Mouse (Mus musculus) hindbrain, embryonic 12.5 days (tissue): Measurements from ENCODE around the gene Magi1. TPM values are rescaled to one million over a fixed set of nuclear protein-coding genes. Genes with fewer than 3 reads are reported as not detected.
"Not testable (repeated sequence)": the region's sequence is repeated elsewhere in the genome, so short reads cannot be mapped to it uniquely, and the experiment has no call there.

Experiments
- ATAC-seq: fragments of 200-750 bp; cut with Nextera tagmentation; 2 replicates; pipeline ENCODE4 v1.8.0; 2017; ENCODE audit warnings: moderate TSS enrichment; ENCODE audit not compliant: low FRiP score
- H3K27ac ChIP-seq: fragments of 300-500 bp; sonication (generic); 2 replicates; pipeline ENCODE4 v1.5.1; 2016; ENCODE audit warnings: mild to moderate bottlenecking
- H3K27me3 ChIP-seq: fragments of 300-500 bp; sonication (generic); 2 replicates; pipeline ENCODE4 v1.6.1; 2016; ENCODE audit warnings: mild to moderate bottlenecking
- H3K36me3 ChIP-seq: fragments of 300-500 bp; sonication (generic); 2 replicates; pipeline ENCODE4 v1.6.1; 2016; ENCODE audit warnings: mild to moderate bottlenecking
- H3K4me1 ChIP-seq: fragments of 300-500 bp; sonication (generic); 2 replicates; pipeline ENCODE4 v1.6.1; 2016
- H3K4me2 ChIP-seq: fragments of 300-500 bp; sonication (generic); replicated peaks from 2 replicates; pipeline ENCODE4 v1.6.1; 2016; ENCODE audit warnings: mild to moderate bottlenecking
- H3K4me3 ChIP-seq: fragments of 300-500 bp; sonication (generic); 2 replicates; pipeline ENCODE4 v1.5.1; 2016; ENCODE audit warnings: mild to moderate bottlenecking
- H3K9ac ChIP-seq: fragments of 300-500 bp; sonication (generic); 2 replicates; pipeline ENCODE4 v1.6.1; 2016; ENCODE audit warnings: mild to moderate bottlenecking, moderate library complexity
- H3K9me3 ChIP-seq: fragments of 300-500 bp; sonication (generic); replicated peaks from 2 replicates; pipeline ENCODE4 v1.6.1; 2016; ENCODE audit warnings: mild to moderate bottlenecking
- WGBS: fragments of 180-500 bp; shearing (Covaris S2); methylation state at CpG from one replicate; pipeline ENCODE4 v1.1.7; 2016; 5-methylcytosine and 5-hydroxymethylcytosine counted together
- polyA plus RNA-seq: library from polyadenylated mRNA; unstranded; fragments of >200 nt; fragmentation: Nextera tagmentation; extraction: Ambion mirVana; gene quantifications from 2 replicates; pipeline ENCODE4 v1.2.1, GENCODE M21; 2016

The Magi1 gene
- polyA plus RNA-seq, 1 experiment from 2014 or later: 35.9 TPM

GRCm38 (mm10) chr6:93648581-93649230, 635.0 kb downstream of the Magi1 start:
- WGBS: 75% methylated on average over 8 of the region's 8 CpGs
- no peaks in the 10 kb centered on the region for H3K36me3 ChIP-seq
- no peak for ATAC-seq

GRCm38 (mm10) chr6:93629735-93630291, 653.9 kb downstream of the Magi1 start:
- H3K27me3 ChIP-seq, H3K9me3 ChIP-seq, ATAC-seq, H3K4me2 ChIP-seq, H3K4me1 ChIP-seq, H3K36me3 ChIP-seq, H3K27ac ChIP-seq, H3K4me3 ChIP-seq, H3K9ac ChIP-seq: not testable (repeated sequence)
- WGBS: 71% methylated on average over 5 of the region's 5 CpGs

More at GRCm38 (mm10) chr6:93648581-93649230, 635.0 kb downstream of the Magi1 start:
- Histone ChIP-seq H3K27me3 (no peaks in the 10 kb centered on the region), H3K4me1 (no peaks in the 10 kb centered on the region), H3K9ac (no peak overlapping the region), H3K4me3 (no peak overlapping the region), H3K9me3 (no peaks in the 10 kb centered on the region), H3K4me2 (no peak overlapping the region), H3K27ac (no peak overlapping the region)

- no peaks in the 10 kb centered on the region for H3K27me3 ChIP-seq
- no peaks in the 10 kb centered on the region for H3K36me3 ChIP-seq
- no peak for ATAC-seq
- H3K4me2 ChIP-seq: no peak overlapping the region
- H3K4me1 ChIP-seq: 0 out of 2 replicates have a peak, but pooled peaks cover 4% of the 10 kb centered on the region
- 91% methylated on average over 5 of the region's 5 CpGs for WGBS
- no peak overlapping the region for H3K4me3 ChIP-seq
- no peak overlapping the region for H3K9ac ChIP-seq
- no peak overlapping the region for H3K27ac ChIP-seq
- no peaks in the 10 kb centered on the region for H3K9me3 ChIP-seq
Observed at GRCm38 (mm10) chr6:93627200-93627599, 656.5 kb downstream of the Magi1 start.

Other genes with a start within 250 kb of the Magi1 start
- 6.8 and 8.8 TPM in 2 replicates for gene Slc25a26, start 216.4 kb upstream of the Magi1 start, polyA plus RNA-seq